In the genomic region with DNA sequence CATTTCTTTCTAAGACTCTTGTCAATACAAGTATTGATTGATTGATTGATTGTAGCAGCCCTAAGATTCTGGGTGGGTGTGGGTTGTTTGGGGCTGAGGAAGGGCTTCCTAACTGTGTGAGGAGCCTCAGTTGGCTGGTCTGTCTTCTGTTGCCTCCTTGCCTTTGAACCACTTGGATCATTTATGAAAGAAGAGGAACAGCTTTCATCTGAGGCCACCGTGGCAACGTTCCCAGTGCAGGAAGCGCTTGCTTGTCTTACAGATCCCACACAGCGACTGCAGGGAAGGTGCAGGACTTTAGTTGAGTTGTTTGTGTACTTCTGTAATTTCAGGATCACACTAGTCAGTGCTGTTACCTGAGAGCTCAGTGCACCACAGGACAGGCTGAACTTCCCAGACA, we compare ENCODE assay signal across 12 mouse cellular contexts. TPM values are rescaled to one million over a fixed set of nuclear protein-coding genes. Genes with fewer than 3 reads are reported as not detected.
DNase-seq lines count a peak whose midpoint lies in the region; ATAC-seq and TF ChIP-seq lines count a peak whose summit lies in the region.
"Had no signal": no experiment of that assay in that cellular context is flagged by ENCODE, and none has a peak within 500 bp of the region (broad histone marks: within the 10 kb centered on the region; RNA-seq: fewer than 3 reads in every experiment).

No protein-coding gene starts in this region.

- no peak overlapping the region for H3K9ac ChIP-seq in lung, embryonic 14.5 days
- H3K9ac ChIP-seq: liver, embryonic 14.5 days; midbrain, embryonic 13.5 days had no signal

- no peaks in the 10 kb centered on the region for H3K9me3 ChIP-seq in lung, embryonic 14.5 days (ENCODE audit: low read depth, low read length)
- H3K9me3 ChIP-seq: midbrain, embryonic 13.5 days had no signal

- H3K27me3 ChIP-seq in lung, embryonic 14.5 days (ENCODE audit: insufficient read depth, low read length): no peaks in the 10 kb centered on the region
- H3K27me3 ChIP-seq in kidney, adult 2 months (replicated peaks; ENCODE audit: control insufficient read depth, insufficient read depth, low read length): no peaks in the 10 kb centered on the region
- H3K27me3 ChIP-seq: midbrain, embryonic 13.5 days had no signal

- DNase-seq in frontal cortex, postnatal 25 days (ENCODE audit: low spot score in 2 of 2): no peak
- peak; percentile 68 for DNase-seq in lung, embryonic 14.5 days
- DNase-seq in lung, adult 2 months: no peak
- DNase-seq in adrenal gland, postnatal 36 days: peak; percentile 39 to 51
- peak; percentile 26 for DNase-seq in lung, postnatal 14 days
- DNase-seq in urinary bladder, postnatal 4 days (ENCODE audit: low spot score in 2 of 2): no peak
- no peak for DNase-seq in kidney, adult 2 months
- DNase-seq: retina, postnatal 1 day; thymus, postnatal 25 days had no signal

- no peak overlapping the region for H3K4me2 ChIP-seq in lung, embryonic 14.5 days
- H3K4me2 ChIP-seq: midbrain, embryonic 13.5 days had no signal

- no peaks in the 10 kb centered on the region for H3K36me3 ChIP-seq in lung, embryonic 14.5 days (ENCODE audit: insufficient read depth)
- H3K36me3 ChIP-seq in kidney, adult 2 months (ENCODE audit: control insufficient read depth, insufficient read depth, low read length): no peaks in the 10 kb centered on the region
- H3K36me3 ChIP-seq: midbrain, embryonic 13.5 days had no signal

- 27% methylated on average over 4 of the region's 4 CpGs for WGBS in lung, embryonic 14.5 days
- WGBS in lung, adult 2 months: 14% methylated on average over 4 of the region's 4 CpGs
- 23% methylated on average over 4 of the region's 4 CpGs for WGBS in kidney, adult 2 months

- no peak for TF ChIP-seq CTCF in lung, embryonic 14.5 days (IDR thresholded peaks at IDR 0.05; ENCODE audit: low read depth)
- no peak for TF ChIP-seq CTCF in lung, adult 2 months (IDR thresholded peaks at IDR 0.05; ENCODE audit: insufficient read depth, low read length)
- TF ChIP-seq CTCF in kidney, adult 2 months (conservative IDR thresholded peaks at IDR 0.05; ENCODE audit: insufficient read depth, insufficient read length, low read depth, low read length): no peak

- no peak for TF ChIP-seq POLR2A in lung, adult 2 months (IDR thresholded peaks at IDR 0.05; ENCODE audit: borderline replicate concordance, extremely low read depth, low read depth, low read length)
- no peak for TF ChIP-seq POLR2A in kidney, adult 2 months (IDR thresholded peaks at IDR 0.05; ENCODE audit: low read depth, low read length)

- H3K27ac ChIP-seq in lung, embryonic 14.5 days (ENCODE audit: low read depth): no peak overlapping the region
- H3K27ac ChIP-seq in kidney, adult 2 months (ENCODE audit: insufficient read depth, low read depth, low read length): no peak overlapping the region; the same call in 1 of the 2 replicates
- H3K27ac ChIP-seq: liver, embryonic 14.5 days; midbrain, embryonic 13.5 days had no signal

- peak; percentile 65 for ATAC-seq in frontal cortex, adult (ENCODE audit: low TSS enrichment)
- ATAC-seq in lung, embryonic 14.5 days (ENCODE audit: insufficient read depth): peak; percentile 38; the same call in 1 of the 2 replicates
- ATAC-seq: midbrain, embryonic 13.5 days had no signal

- H3K4me1 ChIP-seq in lung, embryonic 14.5 days (ENCODE audit: insufficient read depth): 0 out of 2 replicates have a peak, but pooled peaks cover 6% of the 10 kb centered on the region
- H3K4me1 ChIP-seq in lung, adult 2 months (ENCODE audit: control insufficient read depth, insufficient read depth, low read length): peaks cover 1% of the 10 kb centered on the region; the same call in 1 of the 2 replicates
- H3K4me1 ChIP-seq in kidney, adult 2 months (ENCODE audit: control insufficient read depth, insufficient read depth, low read length): peaks cover 7% of the 10 kb centered on the region
- H3K4me1 ChIP-seq: midbrain, embryonic 13.5 days had no signal

- H3K4me3 ChIP-seq in lung, embryonic 14.5 days (ENCODE audit: low read depth, low read length): no peak overlapping the region
- no peak overlapping the region for H3K4me3 ChIP-seq in lung, adult 2 months (replicated peaks; ENCODE audit: extremely low read depth, low read depth, low read length)
- no peak overlapping the region for H3K4me3 ChIP-seq in kidney, adult 2 months (ENCODE audit: insufficient read depth, low read depth, low read length)
- H3K4me3 ChIP-seq: midbrain, embryonic 13.5 days had no signal

RNA-seq across cellular contexts. Expression of gene Elovl7, which starts 25.8 kb away (rescaled TPM):
- 9.7 and 9.9 TPM in 2 replicates for polyA plus RNA-seq in lung, embryonic 14.5 days (2014; fragmentation: Nextera tagmentation; extraction: Ambion mirVana)
- 1.1 and 4.8 TPM in 2 replicates for polyA plus RNA-seq in lung, adult 2 months (2012; rRNA removed)
- total RNA-seq in adrenal gland, postnatal 36 days (2021): 1 to 10 TPM; 2.7 to 4.7 TPM
- polyA plus RNA-seq in kidney, adult 2 months (2012; rRNA removed): 17.2 and 20.9 TPM in 2 replicates

Comparison
In these comparisons a context has a peak if more than half of its experiments do, and no peak if none do; other contexts are left out.
1. DNase-seq: peak in lung, embryonic 14.5 days (single experiment), adrenal gland, postnatal 36 days (2 of 2) and lung, postnatal 14 days (single experiment); none in frontal cortex, postnatal 25 days (0 of 2), lung, adult 2 months (single experiment), urinary bladder, postnatal 4 days (0 of 2) and kidney, adult 2 months (single experiment).